Mouse (Mus musculus) CD4-positive, CD25-positive, alpha-beta regulatory T cell, adult 4 months (primary cell): ENCODE data around the gene Nt5c3. TPM values are rescaled to one million over a fixed set of nuclear protein-coding genes. Genes with fewer than 3 reads are reported as not detected.

Experiments used
- ATAC-seq: one replicate; pipeline ENCODE4 v1.8.0; 2017
- polyA plus RNA-seq, 2 experiments: library from polyadenylated mRNA; unstranded; fragments of 100-300 nt; shearing (Covaris generic); gene quantifications; one replicate each; pipeline ENCODE4 v1.2.1; 2017

Nt5c3 gene
- polyA plus RNA-seq = 10 to 100 TPM; 57.3 to 63.7 TPM

DNA sequence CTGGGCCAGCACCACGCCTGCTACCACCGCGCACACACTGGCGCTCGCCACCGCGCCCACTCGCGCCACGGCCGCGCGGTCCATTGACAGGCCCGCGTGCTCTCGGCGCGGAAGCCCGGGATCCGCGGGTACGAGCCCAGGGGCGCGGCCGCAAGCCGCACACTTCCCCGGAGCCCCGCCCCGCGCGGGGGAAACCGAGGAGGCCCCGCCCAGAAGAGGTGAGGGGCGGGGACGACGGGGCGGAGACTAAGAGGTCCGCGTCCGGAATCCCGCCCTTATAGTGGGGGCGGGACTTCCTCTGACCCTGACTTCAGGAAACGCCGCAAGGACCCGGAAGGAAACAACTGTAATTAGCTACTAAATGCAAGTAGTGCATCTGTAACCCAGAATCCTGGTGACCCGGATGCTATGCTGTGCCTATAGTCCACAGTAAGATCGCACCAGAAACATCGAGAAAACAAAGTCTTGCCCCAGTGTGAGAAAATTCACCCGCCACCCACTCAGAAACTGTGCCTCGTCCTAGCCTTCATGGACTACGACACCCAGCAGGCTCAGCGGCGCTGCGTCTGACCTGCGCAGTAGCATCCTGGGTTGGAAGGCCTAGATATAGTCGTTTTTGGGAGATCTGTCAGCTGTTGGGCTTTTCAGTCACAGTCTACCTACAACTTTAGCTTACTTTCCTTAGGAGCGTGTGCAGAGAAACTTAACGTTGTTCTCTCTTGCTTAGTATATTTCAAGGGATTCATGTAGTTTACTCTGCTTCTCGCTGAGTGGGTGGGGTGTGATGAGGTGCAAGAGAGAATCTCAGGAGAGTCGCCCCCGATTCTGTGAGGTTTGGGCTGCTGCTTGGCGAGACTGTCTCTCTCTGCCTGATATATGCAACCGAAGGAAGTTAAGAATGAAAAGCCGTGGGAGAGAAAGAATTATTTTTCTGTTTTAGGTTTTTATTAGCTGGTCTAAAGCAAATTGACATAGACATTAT lies at the start of gene Nt5c3, which contains the start of gene Vmn1r4:
Gene Nt5c3, minus strand, starts transcription at position 207 of the 982 bp plus-strand sequence.
Gene Vmn1r4, plus strand, starts transcription at position 290 of the 982 bp plus-strand sequence.
- ATAC-seq = peak; percentile 91

DNA sequence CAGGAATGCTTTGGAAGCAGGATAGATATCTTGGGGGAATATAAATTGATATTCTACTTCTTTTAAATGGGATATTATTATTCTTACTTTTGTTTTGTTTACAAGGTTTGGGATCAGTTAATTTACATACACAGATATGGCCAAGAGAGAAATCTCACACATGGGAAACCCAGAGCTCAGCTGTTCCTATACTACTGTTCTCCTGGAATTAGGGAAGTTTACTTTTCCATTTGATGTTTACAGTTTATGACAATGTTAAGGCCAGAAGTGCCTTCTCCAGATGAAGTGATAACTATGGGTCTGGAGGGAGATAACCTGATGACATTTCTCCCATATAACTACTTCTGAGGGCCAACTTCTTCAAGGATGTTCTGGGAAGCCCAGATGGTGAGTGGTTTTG lies 46.2 kb upstream of the Nt5c3 start, which contains the start of gene Vmn1r5:
Gene Vmn1r5, plus strand, starts transcription at position 301 of the 400 bp plus-strand sequence.
- ATAC-seq = no peak

DNA sequence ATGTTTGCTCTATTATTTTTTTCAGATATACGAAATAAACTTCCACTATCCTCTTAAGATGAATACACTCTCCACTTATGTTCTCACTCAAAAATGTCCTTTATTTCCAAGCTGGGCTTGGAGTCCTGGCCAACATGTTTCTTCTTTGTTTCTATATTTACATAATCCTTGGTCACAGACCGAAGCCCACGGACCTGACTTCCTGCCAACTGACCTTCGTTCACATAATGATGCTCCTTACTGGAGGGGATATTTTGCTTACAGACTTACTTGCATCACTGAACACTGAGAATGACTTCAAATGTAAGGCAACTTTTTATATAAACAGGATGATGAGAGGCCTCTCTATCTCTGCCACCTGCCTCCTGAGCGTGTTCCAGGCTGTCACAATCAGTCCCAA lies 32.7 kb upstream of the Nt5c3 start:
- no peak for ATAC-seq

DNA sequence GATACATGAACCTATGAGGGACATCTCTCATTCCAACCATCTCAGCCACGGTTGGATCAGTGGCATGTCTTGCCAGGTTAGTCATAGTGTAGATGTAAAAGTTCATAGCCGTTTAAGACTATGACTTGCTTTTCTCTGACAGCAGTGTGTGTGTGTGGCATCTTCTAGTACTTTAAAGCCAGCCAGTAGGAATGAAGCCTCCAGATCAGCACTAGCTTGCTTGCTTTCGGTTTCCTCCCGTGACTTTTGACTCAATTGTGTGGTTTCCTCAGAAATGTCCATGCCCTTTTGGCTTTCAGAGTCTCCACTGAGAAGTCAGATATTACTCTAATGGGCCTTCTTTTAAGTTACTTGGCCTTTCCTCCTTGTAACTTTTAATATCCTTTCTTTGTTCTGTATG lies 10.6 kb upstream of the Nt5c3 start:
- ATAC-seq = no peak

DNA sequence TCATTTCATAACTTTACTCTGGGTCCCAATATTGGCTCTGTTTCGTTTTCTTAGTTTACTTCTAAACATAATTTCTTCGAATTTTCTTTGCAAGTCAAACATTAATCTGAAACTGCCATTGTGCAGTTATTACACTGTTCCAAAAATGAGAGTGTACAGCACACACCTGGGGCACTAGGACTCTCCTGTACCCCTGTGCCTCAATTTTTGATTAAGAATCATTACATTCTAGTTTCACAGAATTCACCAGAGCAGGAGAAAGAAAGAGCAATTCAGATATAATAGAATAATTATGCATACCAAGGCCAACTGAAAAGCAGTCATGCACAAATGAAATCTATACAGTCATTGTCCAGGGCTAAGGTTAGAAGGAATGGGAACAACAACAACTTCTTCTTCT lies 8.7 kb upstream of the Nt5c3 start:
- peak; percentile 74 for ATAC-seq

DNA sequence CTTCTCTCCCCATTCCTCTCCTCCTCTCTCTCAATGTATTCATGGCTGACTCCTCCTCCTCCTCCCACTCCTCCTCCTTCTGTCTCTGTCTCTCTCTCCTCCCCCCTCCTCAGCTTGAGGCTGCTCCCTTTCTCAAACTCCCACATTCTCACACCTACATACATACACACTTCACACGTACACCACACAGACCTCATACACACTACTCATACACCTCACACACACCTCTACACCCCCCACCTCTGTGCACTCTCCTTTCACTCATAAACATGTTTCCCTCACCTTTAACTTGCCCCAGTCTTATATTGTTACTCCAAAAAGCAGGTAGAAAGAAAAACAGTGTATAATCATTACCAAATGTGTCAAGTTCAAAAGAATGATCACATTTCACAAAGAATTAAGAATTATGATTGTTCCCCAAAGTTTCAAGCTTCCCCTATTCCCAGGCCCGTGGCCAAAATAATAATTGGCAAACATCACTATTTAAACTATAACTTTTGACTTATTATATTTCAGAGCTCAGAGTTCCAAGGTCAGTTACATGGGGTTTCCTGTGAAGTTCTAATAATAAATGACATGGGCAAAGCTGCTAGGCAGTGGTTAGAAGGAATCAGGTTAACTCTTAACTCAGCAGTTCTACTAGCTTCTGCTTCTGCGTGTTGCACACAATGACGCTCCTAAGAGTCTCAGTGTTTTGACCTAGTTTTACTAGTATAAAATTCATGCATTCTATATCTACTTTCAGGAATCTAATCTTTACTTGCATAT lies 8.1 kb upstream of the Nt5c3 start:
- peak; percentile 45 for ATAC-seq

DNA sequence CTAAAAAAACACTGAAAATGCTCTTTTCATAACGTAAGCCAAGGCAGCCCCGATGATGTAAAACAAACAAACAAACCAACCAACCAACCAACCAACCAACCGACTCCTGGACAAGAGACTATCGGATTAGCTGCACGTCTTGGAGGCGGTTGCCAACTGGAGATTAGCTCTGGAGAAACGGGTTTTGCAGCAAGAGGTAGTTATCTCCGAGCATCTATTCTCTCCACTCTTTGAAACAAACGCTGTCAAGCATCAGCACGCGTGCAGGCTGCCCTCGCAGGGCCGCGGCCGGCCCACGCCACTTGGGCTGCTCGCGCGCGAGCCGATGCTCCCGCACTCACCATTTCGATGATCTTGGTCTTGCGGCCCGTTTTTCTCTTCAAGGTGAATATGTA lies 404 bp downstream of the Nt5c3 start:
- peak; percentile 6 for ATAC-seq

DNA sequence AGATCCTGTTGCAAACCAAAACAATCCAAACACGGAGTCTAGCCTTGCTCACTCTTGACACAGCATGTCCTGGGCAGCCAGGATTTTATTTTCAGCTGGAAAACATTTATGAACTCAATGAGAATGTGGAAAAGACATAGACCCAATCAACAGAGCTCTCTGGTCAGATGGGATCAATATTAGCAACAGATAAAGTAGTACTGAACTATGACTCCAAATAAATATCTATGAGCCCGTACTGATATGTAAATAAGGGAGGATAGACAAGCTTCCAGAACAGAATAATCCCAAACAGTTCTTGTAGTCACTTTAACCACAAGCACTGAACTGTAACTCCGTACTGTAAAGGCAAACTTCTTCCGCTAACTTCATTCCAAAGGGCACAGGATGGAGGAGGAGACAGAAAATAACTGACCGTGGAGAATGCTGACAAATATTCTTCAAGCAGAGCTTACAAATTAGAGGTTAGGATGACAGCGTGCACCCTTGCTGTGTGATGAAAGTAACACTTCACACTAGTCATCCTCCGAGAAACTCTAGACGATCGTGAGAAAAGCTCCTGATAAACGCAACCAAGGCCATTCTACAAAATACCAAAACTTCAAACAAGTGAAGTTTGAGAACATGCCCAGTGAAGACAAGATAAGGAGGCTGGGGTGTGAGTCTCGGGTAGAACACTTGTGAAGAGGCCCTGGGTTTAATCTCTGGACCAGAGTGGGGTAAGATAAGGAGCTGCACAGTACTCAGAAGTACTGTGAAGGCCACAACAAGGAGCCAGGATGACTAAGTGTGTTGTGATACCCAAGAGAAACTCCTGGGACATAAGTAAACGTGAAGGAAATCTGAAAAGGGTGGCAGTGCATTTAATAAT lies 3.3 kb downstream of the Nt5c3 start:
- ATAC-seq = no peak

DNA sequence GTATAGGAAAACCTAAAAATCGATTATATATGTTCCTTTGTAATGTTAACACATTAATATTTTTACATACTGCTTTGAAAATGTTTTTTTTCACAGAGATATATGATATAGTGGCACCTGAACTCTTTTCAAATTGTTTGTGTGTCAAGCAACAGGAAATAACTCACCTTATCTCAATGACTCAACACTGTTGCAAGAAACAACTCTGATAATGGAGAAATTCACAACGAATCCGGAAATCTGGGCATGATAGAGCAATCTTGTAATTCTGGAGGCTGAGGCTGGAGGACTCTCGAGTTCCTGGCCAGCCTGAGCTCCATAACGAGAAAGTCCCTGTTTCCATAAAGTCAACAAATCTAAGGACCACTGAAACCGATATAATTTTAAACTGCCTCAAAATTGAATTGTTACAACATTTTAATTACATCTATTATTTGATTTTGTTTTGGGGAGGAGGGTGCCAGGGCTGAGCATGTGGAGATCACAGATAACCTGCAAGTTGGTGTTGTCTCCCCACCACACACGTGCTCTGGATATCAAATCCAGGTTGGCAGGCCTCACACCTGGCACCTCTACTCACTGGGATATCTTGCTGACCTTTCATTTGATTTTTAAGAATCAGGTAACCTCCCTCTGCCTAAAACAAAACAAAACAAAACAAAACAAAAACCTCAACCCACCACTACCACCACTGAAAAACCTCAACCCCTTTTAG lies 4.2 kb downstream of the Nt5c3 start:
- no peak for ATAC-seq

DNA sequence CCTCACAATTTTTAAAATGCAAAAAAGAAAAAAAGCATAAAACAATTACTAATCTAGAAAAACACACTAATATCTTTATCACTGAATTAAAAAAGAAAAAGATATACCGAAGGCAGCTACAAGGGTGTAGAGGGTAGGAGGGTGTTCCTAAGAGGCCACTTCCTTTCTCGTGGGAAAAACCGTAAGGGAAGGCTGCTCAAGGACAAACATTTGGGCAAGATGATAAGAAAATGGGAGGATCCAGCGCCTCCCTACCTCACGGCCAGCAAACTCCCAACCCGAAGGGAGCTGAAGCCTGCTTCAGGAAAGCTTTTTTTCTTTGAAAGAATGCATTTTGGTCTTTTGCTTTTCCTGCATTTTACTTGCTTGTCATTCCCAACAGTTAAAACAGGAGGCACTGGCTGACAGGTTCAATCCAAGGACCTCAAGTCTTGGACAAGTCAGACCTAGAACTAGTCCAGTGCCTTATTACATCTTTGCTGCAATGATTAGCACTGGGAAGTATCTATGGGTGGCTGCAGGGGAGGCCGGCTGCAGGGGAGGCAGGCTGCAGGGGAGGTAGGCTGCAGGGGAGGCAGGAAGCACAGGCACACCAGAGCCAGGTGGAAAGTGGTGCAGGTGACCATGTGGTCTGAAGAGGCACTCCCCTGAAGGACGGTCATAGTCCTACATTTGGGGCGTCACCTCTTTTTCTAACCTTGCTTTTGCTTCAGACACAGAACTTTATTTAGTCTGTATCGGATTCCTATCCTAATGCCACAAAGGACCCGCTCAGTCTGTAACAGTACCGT lies 6.0 kb downstream of the Nt5c3 start:
- no peak for ATAC-seq

DNA sequence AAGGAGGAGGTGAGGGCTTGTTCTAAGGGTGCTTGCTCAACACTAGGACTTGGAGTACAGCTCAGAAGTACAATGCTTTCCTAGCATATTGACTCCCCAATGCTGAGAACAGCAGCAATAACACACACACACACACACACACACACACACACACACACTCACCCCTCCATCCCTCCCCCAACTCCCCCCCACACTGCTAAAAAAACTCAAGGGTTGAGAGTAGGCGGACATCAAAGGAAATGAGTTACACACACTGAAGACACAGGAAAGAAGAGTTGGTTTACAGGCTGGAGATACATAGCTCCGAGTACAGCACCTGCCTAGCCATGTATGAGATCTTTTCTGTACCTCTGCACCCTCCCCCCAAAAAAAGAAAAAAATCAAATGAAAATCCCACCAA lies 7.5 kb downstream of the Nt5c3 start:
- peak; percentile 91 for ATAC-seq

DNA sequence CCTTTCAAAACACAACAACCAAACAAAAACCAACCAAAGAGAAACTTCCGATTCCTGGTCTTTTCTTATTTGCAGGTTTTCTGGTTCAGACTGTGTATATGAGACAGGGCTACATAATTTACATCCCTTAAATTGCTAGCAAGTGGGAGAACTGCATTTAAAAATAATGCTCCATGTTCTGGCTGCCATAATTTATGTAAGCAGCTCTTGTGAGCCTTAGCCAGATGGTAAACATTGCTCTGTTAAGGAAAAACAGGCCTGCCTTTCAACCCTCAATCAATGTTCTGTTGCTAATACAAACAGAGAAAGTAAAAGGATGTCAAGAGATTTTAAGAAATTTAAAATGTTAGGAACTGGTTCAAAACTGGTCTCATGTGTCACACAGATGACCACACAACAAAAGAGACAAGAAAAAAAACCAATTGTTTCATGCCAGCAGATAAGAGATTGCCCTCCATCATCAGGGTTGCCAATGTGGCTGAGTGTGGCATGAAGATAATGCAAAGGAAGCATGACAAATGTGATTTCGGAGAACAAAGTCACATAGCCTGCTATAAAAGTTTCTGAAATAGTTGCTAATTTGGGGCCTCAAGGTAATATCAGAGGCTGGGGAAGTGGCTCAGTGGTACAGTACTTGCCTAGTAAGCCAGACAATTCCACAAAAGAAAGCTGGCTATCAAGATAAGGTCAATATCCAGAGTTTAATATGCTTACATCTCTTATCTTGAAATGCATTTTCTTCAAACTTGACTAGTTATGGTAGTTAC lies 10.5 kb downstream of the Nt5c3 start:
- no peak for ATAC-seq

DNA sequence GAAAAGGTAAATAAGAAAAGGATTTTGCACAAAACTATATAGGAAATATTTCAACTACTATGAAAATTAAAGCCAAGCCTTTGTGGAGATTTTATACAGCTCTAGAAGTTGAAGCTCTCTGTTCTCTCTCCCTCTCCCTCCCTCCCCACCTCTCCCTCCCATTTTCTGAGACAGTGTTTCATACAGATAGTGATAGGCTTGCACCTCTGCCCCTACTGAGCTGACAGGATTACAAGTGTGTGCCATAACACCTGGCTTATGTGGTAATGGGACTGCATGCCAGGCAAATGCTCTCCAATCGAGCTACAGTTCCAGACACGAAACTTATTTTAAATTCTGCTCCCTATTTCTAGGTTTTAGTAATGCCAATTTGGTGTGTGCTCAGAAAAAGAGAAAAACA lies 12.8 kb downstream of the Nt5c3 start:
- no peak for ATAC-seq

DNA sequence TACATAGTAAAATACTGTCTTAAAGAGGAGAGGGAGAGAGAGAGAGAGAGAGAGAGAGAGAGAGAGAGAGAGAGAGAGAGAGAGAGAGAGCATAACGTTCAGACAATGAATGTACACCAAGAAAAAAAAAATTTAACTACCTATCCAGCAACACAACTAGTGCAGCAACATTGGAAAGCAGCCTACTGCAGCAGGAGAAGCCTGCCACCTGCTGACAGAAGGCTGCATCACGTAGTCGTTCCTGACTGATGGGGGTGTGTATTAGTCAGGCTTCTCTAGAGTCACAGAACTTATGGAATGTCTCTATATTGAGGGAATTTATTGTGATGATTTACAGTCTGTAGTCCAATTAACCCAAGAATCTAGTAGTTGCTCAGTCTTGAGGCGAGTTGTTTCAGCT lies 14.8 kb downstream of the Nt5c3 start:
- peak; percentile 97 for ATAC-seq

DNA sequence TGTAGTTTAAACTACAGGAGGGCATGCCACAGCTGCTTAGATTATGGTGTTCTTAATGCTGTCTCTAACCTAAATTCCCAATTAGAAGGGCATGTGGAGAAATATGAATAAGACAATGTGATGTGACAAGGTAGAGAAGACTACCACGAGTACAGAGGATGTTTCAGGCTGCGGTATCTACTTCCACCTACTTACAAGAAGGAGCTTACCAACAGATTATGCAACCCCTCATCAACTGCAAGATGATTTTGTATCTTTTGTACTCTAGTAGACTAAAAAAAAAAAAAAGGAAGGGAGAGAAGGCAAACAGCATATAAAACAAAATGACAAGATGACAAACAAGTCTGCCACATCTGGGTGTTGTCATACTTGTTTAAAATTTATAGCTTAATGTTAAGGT lies 15.3 kb downstream of the Nt5c3 start:
- no peak for ATAC-seq

DNA sequence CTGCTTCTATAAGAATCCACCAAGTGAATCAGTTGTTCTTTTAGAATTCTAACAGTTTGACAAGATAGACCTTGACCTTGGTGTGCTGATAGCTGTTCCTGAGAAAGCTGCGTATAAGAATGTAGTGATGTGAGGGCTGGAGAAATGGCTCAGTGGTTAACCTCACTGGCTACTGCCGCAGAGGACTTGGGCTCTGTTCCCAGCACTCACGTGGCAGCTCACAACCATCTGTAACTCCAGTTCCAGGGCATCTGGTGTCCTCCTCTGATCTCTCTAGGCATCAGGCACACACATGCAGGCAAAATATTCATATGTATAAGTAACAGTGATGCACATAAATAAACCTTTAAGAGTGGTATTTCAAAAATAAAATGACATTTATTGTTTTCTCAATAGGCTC lies 15.8 kb downstream of the Nt5c3 start:
- no peak for ATAC-seq

DNA sequence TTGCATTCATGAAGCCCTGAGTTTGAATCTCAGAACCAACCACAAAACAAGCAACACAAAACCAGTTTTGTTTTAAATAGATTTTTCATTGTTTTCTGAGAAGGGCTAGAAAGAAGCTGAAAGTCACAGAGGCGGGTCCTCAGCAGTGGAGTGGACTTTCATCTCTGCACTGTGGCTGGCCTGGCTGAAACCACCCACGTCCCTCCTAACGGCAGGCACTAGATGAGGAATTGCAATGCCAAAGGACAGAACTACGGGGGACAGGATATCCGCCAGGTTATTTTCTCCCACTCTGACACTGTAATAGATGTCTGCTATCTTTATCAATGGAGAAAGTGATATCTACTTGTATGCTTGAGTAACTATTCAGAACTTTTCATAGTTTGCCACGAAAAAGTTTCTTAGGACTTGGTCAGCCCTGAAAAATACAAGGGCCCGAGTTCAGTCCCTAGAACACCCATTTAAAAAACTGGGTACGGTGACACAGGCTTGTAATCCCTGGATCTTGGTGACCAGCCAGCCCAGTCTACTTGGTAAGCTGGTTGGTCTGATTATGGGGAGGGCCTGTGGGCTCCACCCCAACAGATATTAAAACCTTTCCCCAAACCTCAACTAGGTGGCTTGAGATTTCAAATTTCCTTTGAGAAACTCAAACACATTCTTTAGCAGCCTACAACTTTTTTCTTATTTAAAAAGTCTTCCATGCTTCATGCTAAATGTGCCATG lies 17.4 kb downstream of the Nt5c3 start:
- no peak for ATAC-seq

DNA sequence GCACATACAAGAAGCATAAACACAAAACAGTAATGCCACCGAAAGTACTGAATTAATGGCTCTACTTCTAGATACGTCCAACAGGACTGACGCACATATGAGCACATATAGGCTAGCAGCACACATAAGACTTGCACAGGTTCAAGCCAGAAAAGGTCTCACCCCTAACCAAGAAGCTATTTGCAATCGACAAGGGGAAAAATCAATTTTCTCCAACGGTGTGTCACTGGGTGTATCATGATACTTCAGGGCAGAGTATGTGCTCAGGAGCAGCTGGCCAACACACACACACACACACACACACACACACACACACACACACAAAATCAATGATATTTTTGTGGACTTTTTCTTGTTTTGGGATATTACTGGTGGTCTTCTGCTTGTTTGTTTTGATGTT lies 18.2 kb downstream of the Nt5c3 start:
- no peak for ATAC-seq

DNA sequence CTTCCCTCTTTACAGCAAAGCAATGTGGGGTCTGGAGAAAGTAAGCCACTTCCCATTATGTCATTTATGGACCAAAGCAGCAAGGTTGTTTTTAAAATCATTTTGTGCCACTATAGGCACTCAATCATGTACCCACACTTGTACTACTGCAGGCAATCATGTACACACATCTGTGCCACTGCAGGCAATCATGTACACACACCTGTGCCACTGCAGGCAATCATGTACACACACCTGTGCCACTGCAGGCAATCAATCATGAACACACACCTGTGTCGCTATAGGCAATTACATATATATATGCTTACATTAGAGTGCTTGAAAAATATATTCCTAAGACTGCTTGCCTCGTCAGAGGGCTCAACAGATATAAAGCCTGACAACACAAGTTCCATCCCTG lies 18.8 kb downstream of the Nt5c3 start:
- ATAC-seq = no peak
